Mouse (Mus musculus): ENCODE data around the gene Bet1l.

Gene Bet1l

GRCm38 (mm10) chr7:140857550-140858505 is at the start of gene Bet1l:
Gene Bet1l (minus strand): TSS chr7:140857577.
- Histone ChIP-seq H3K36me3 (ENCODE audit: insufficient read depth, low read length) (peaks cover 78% of the 10 kb centered on the region), H3K9me3 (ENCODE audit: low read length) (no peaks in the 10 kb centered on the region), H3K4me3 (replicated peaks; ENCODE audit: low read length) (peak within 1 kb of the TSS; percentile 90), H3K4me1 (replicated peaks; ENCODE audit: low read depth, low read length) (peaks cover 72% of the 10 kb centered on the region), H3K27me3 (ENCODE audit: insufficient read depth, low read length) (no peaks in the 10 kb centered on the region)
- no peak for TF ChIP-seq CTCF (conservative IDR thresholded peaks at IDR 0.05; ENCODE audit: low read length)
- no peak for TF ChIP-seq NANOG (IDR thresholded peaks at IDR 0.05; ENCODE audit: borderline replicate concordance, low read length)
- no peak for TF ChIP-seq POU5F1 (IDR thresholded peaks at IDR 0.05; ENCODE audit: borderline replicate concordance, low read length)

- Histone ChIP-seq H3K4me3 (replicated peaks; ENCODE audit: low read length) (no peak overlapping the region), H3K36me3 (ENCODE audit: insufficient read depth, low read length) (no peaks in the 10 kb centered on the region), H3K9me3 (ENCODE audit: low read length) (no peaks in the 10 kb centered on the region), H3K27me3 (ENCODE audit: insufficient read depth, low read length) (no peaks in the 10 kb centered on the region), H3K4me1 (replicated peaks; ENCODE audit: low read depth, low read length) (peaks cover 89% of the 10 kb centered on the region)
- no peak for TF ChIP-seq CTCF (conservative IDR thresholded peaks at IDR 0.05; ENCODE audit: low read length)
- no peak for TF ChIP-seq POU5F1 (IDR thresholded peaks at IDR 0.05; ENCODE audit: borderline replicate concordance, low read length)
- TF ChIP-seq NANOG (IDR thresholded peaks at IDR 0.05; ENCODE audit: borderline replicate concordance, low read length) = no peak
Observed at GRCm38 (mm10) chr7:140907131-140907530, 49.8 kb upstream of the Bet1l start.

- TF ChIP-seq NANOG (IDR thresholded peaks at IDR 0.05; ENCODE audit: borderline replicate concordance, low read length) = no peak
- no peak for TF ChIP-seq POU5F1 (IDR thresholded peaks at IDR 0.05; ENCODE audit: borderline replicate concordance, low read length)
- TF ChIP-seq CTCF (conservative IDR thresholded peaks at IDR 0.05; ENCODE audit: low read length) = no peak
- Histone ChIP-seq H3K4me1 (replicated peaks; ENCODE audit: low read depth, low read length) (peaks cover 90% of the 10 kb centered on the region), H3K36me3 (ENCODE audit: insufficient read depth, low read length) (no peaks in the 10 kb centered on the region; the same call in 1 of the 2 replicates), H3K9me3 (ENCODE audit: low read length) (no peaks in the 10 kb centered on the region), H3K27me3 (ENCODE audit: insufficient read depth, low read length) (no peaks in the 10 kb centered on the region), H3K4me3 (replicated peaks; ENCODE audit: low read length) (no peak overlapping the region)
Observed at GRCm38 (mm10) chr7:140905642-140906081, 48.3 kb upstream of the Bet1l start.

GRCm38 (mm10) chr7:140903212-140903611 is 45.8 kb upstream of the Bet1l start:
- no peaks in the 10 kb centered on the region for H3K9me3 ChIP-seq (ENCODE audit: low read length)
- no peak for TF ChIP-seq POU5F1 (IDR thresholded peaks at IDR 0.05; ENCODE audit: borderline replicate concordance, low read length)
- no peak for TF ChIP-seq NANOG (IDR thresholded peaks at IDR 0.05; ENCODE audit: borderline replicate concordance, low read length)
- peak; percentile 96 for TF ChIP-seq CTCF (conservative IDR thresholded peaks at IDR 0.05; ENCODE audit: low read length)
- peaks cover 14% of the 10 kb centered on the region for H3K36me3 ChIP-seq (ENCODE audit: insufficient read depth, low read length)
- no peaks in the 10 kb centered on the region for H3K27me3 ChIP-seq (ENCODE audit: insufficient read depth, low read length)
- peaks cover 86% of the 10 kb centered on the region for H3K4me1 ChIP-seq (replicated peaks; ENCODE audit: low read depth, low read length)
- H3K4me3 ChIP-seq (replicated peaks; ENCODE audit: low read length) = 0 out of 2 replicates have a peak overlapping the region, but pooled peaks have one; percentile 1

- Histone ChIP-seq H3K4me1 (replicated peaks; ENCODE audit: low read depth, low read length) (peaks cover 84% of the 10 kb centered on the region), H3K9me3 (ENCODE audit: low read length) (no peaks in the 10 kb centered on the region), H3K27me3 (ENCODE audit: insufficient read depth, low read length) (no peaks in the 10 kb centered on the region), H3K36me3 (ENCODE audit: insufficient read depth, low read length) (peaks cover 24% of the 10 kb centered on the region), H3K4me3 (replicated peaks; ENCODE audit: low read length) (no peak overlapping the region)
- TF ChIP-seq POU5F1 (IDR thresholded peaks at IDR 0.05; ENCODE audit: borderline replicate concordance, low read length) (no peak), NANOG (IDR thresholded peaks at IDR 0.05; ENCODE audit: borderline replicate concordance, low read length) (no peak), CTCF (conservative IDR thresholded peaks at IDR 0.05; ENCODE audit: low read length) (no peak)
Observed at GRCm38 (mm10) chr7:140902036-140902875, 44.9 kb upstream of the Bet1l start.

DNA sequence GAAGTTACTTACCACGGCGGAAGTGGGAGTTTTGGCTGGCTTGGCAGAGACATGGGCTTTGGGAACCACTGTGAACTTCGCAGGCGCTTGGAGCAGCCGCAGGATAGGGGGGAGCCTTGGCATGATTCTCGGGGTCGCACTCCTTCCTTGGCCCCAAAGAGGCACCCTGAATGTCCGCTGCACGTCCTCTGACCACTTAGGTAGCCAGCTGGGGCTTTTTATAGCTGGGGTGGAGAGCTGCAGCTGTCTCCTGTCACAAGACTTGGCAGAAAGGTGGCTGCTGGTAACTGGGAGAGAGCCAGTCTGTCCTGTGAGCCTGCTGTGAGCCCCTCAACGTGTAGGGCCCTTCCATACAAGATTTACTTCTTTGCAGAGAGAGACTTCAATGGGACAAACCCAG is 42.8 kb upstream of the Bet1l start, which contains the start of gene Cox8b:
TSS of gene Cox8b (minus strand) at position 227 of the 400 bp plus-strand sequence.
- TF ChIP-seq NANOG (IDR thresholded peaks at IDR 0.05; ENCODE audit: borderline replicate concordance, low read length) (no peak), POU5F1 (IDR thresholded peaks at IDR 0.05; ENCODE audit: borderline replicate concordance, low read length) (no peak), CTCF (conservative IDR thresholded peaks at IDR 0.05; ENCODE audit: low read length) (no peak)
- peaks cover 69% of the 10 kb centered on the region for H3K4me1 ChIP-seq (replicated peaks; ENCODE audit: low read depth, low read length)
- H3K4me3 ChIP-seq (replicated peaks; ENCODE audit: low read length) = 0 out of 2 replicates have a peak within 1 kb of the TSS, but pooled peaks have one; percentile 32
- H3K27me3 ChIP-seq (ENCODE audit: insufficient read depth, low read length) = no peaks in the 10 kb centered on the region
- H3K36me3 ChIP-seq (ENCODE audit: insufficient read depth, low read length) = peaks cover 42% of the 10 kb centered on the region
- H3K9me3 ChIP-seq (ENCODE audit: low read length) = no peaks in the 10 kb centered on the region

DNA sequence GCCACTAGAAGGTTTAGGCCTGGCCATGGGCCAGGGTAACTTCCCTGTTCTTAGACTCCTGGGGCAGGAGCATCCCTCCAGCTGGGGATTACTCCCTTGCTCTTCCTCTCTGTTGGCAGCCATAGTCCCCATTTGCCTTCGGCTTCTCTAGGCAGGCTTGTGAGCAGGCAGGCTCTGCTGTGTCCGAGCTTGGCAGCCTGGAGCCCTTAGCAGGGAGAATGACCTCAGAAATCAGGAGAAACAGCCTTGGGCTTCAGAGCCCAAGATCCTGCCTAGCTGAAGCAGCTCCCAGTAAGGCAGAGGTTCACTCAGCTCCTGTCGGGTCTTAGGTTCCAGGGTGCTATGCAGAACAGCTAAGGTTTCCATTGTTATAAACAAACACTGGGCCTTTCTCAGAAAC is 41.7 kb upstream of the Bet1l start:
- H3K4me1 ChIP-seq (replicated peaks; ENCODE audit: low read depth, low read length) = peaks cover 60% of the 10 kb centered on the region
- no peaks in the 10 kb centered on the region for H3K27me3 ChIP-seq (ENCODE audit: insufficient read depth, low read length)
- H3K9me3 ChIP-seq (ENCODE audit: low read length) = no peaks in the 10 kb centered on the region
- peaks cover 52% of the 10 kb centered on the region for H3K36me3 ChIP-seq (ENCODE audit: insufficient read depth, low read length)
- TF ChIP-seq NANOG (IDR thresholded peaks at IDR 0.05; ENCODE audit: borderline replicate concordance, low read length) = no peak
- TF ChIP-seq POU5F1 (IDR thresholded peaks at IDR 0.05; ENCODE audit: borderline replicate concordance, low read length) = no peak
- TF ChIP-seq CTCF (conservative IDR thresholded peaks at IDR 0.05; ENCODE audit: low read length) = no peak
- H3K4me3 ChIP-seq (replicated peaks; ENCODE audit: low read length) = no peak overlapping the region

DNA sequence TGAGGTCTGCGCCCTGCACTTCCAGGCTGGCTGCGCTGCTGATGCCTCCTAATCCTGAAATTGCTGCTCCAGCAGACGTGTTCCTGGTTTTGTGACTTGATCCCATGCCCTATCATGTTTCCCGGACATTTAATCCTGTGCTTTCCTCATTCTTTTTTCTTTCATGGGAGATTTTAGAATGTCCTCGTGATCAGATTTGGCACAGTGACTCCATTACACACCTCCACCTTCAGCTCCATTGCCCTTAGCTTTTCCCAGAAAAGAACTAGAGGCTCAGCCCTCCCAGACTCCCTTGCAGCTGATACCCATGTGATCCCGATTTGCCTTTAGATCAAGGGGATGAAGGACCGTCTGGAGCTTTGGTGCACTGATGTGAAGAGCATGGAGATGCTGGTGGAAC is 40.5 kb upstream of the Bet1l start:
- Histone ChIP-seq H3K4me1 (replicated peaks; ENCODE audit: low read depth, low read length) (peaks cover 48% of the 10 kb centered on the region), H3K4me3 (replicated peaks; ENCODE audit: low read length) (no peak overlapping the region), H3K36me3 (ENCODE audit: insufficient read depth, low read length) (peaks cover 63% of the 10 kb centered on the region), H3K27me3 (ENCODE audit: insufficient read depth, low read length) (no peaks in the 10 kb centered on the region), H3K9me3 (ENCODE audit: low read length) (no peaks in the 10 kb centered on the region)
- no peak for TF ChIP-seq NANOG (IDR thresholded peaks at IDR 0.05; ENCODE audit: borderline replicate concordance, low read length)
- no peak for TF ChIP-seq CTCF (conservative IDR thresholded peaks at IDR 0.05; ENCODE audit: low read length)
- TF ChIP-seq POU5F1 (IDR thresholded peaks at IDR 0.05; ENCODE audit: borderline replicate concordance, low read length) = no peak

Data from E14TG2a.4 (cell line).